Mouse (Mus musculus) T-helper 17 cell (primary cell): ENCODE measurements around the gene Mybbp1a.

Source experiments
- in situ Hi-C, 2 experiments: fragments of 300-600 bp; cut with MboI, MseI; formaldehyde crosslinking; loops; 1 replicate in 1 of 2; 2 replicates in 1 of 2; pipeline ENCODE4 v1.15.1; 2025; ENCODE audit warnings: high pct_unique_total_duplicates in 2 of 2

Gene Mybbp1a

GRCm38 (mm10) chr11:72411093-72411921 is 29.8 kb upstream of the Mybbp1a start, which contains the start of gene Smtnl2:
Smtnl2 (minus strand) TSS chr11:72411713.
- in situ Hi-C loops: loop anchor here in 1 of 2 experiments (25.0 kb wide), 1 partner anchor 174 kb away; no protein-coding TSS in a partner anchor

- in situ Hi-C loops: loop anchor here in 1 of 2 experiments (25.0 kb wide), 1 partner anchor 175 kb away; no protein-coding TSS in a partner anchor
These were observed 29.2 kb upstream of the Mybbp1a start for GRCm38 (mm10) chr11:72411945-72412344.

- in situ Hi-C loops: loop anchor here in 1 of 2 experiments (25.0 kb wide), 1 partner anchor 176 kb away; no protein-coding TSS in a partner anchor
These were observed 28.1 kb upstream of the Mybbp1a start for GRCm38 (mm10) chr11:72413016-72413415.

- in situ Hi-C loops: loop anchor here in 1 of 2 experiments (25.0 kb wide), 1 partner anchor 176 kb away; no protein-coding TSS in a partner anchor
These were observed 27.5 kb upstream of the Mybbp1a start for GRCm38 (mm10) chr11:72413601-72414190.

DNA sequence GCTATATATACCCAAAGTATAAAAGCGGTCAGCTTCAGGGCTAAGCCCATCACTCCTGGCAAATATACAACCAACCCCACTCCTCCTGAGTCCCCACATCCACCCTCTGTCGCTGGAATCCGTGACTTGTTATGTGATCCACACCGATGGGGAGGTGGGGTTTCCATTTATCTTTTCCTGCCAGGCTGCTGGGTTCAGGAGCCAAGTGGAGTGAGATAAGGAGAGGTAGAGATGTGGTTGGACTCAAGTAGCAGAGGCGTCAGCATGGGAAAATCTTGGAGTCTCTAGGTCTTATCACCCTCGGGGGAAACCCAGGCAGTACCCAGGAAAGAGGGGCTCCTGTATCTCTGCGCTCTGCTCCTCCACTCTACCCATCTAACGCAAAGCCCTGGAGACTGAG is 26.0 kb upstream of the Mybbp1a start:
- in situ Hi-C loops: loop anchor here in 1 of 2 experiments (25.0 kb wide), 1 partner anchor 178 kb away; no protein-coding TSS in a partner anchor

DNA sequence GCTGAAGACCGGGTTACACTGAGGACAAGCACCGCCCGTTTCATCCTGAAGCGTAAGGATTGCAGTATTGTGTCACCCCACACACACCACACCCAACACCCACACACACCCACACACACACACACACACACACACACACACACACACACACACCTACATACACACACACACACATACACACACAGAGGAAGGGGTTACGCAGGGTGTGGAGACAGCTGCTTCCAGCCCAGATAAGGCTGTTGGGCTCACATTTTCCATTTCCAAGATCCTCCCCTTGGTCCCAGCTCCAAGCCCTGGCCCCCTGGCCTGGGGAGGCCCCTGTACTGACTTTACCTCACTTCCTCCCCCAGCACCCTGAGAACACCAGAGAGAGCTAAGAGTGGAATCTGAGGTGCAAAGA is 24.5 kb upstream of the Mybbp1a start:
- in situ Hi-C loops: loop anchor here in 1 of 2 experiments (25.0 kb wide), 1 partner anchor 179 kb away; no protein-coding TSS in a partner anchor

DNA sequence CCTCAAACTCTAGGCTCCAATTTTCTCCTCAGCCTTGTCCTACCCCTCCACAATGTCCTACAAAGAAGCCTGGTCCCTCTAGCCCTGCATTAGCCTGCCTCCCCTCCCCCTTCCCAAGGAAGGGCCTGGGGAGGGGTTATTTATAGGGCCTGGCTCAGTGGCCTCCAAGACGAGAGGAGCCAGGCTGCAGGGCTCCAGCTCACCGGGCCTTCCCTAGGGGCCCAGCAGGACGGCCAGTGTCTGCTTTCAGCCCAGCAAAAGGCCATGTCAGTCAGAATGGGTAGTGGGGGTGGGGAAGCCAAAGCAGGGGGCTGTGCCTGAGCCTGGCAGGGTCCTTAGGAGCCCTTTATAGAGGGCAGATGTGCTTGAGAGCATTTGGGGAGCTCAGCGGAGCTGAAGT is 23.8 kb upstream of the Mybbp1a start:
- in situ Hi-C loops: loop anchor here in 1 of 2 experiments (25.0 kb wide), 1 partner anchor 180 kb away; no protein-coding TSS in a partner anchor

- in situ Hi-C loops: loop anchor here in 1 of 2 experiments (25.0 kb wide), 1 partner anchor 181 kb away; no protein-coding TSS in a partner anchor
These were observed 22.9 kb upstream of the Mybbp1a start for GRCm38 (mm10) chr11:72418227-72418626.

- in situ Hi-C loops: loop anchor here in 1 of 2 experiments (25.0 kb wide), 1 partner anchor 182 kb away; no protein-coding TSS in a partner anchor
These were observed 22.1 kb upstream of the Mybbp1a start for GRCm38 (mm10) chr11:72419006-72419405.

DNA sequence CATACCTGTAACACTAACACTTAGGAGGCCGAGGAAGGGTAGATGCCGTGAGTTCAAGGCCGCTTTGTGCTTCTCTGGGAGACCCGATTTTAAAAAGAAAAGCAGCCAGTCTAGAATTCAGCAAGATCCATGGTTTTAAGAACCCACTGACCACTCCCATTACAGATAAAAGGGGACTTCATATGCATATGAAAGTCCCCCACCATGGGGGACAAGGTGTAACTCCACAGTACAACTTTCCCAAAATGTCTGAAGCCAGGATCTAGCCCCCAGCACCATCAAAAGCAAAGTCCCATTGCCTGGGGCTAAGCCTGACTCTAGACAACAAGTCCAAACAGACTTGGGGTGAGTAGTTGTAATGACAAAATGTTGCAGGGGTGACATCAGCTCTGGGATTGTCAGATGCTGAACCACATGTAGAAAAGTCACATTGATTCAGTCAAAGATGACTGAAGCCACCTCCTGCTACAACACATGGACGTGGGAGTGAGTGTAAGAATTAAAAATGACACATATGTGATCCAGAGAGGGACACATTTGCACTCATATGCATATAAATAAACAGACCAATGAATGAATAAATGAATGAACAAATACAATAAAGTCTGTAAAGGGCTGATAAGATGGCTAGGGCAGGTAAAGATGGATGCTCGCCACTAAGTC is 20.6 kb upstream of the Mybbp1a start:
- in situ Hi-C loops: loop anchor here (5.0 to 25.0 kb wide), 3 partner anchors 63 to 186 kb away; no protein-coding TSS in a partner anchor

DNA sequence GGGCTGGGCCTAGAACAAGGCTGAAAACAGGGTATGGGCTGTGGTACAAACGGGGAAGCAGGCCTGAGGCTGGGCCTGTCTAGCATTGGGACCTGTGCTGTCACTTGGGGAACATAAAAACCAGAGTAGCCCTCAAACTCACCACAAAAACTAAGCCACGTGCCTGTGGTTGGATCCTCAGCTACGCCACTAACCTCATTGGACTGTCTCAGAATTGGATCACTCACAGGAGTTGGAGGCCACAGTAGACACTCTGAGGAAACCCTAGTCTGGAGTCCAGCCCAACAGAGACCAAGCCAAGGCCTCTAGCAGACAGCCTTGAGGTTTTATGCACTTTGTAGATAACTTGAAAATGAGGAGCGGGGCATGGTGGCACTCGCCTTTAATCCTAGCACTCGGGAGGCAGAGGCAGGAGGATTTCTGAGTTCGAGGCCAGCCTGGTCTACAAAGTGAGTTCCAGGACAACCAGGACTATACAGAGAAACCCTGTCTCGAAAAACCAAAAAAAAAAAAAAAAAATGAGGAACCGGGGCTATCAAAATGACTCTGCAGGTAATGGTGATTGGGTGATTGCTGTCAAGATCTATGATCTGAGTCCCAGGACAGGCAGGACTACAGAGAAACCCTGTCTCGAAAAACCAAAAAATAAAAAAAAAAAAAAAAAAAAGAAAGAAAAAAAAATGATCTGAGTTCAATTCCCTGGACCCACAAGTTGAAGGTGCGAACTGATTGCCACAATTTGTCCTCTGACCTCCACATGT is 19.5 kb upstream of the Mybbp1a start:
- in situ Hi-C loops: loop anchor here (5.0 to 25.0 kb wide), 3 partner anchors 64 to 187 kb away; no protein-coding TSS in a partner anchor

- in situ Hi-C loops: loop anchor here (5.0 to 25.0 kb wide), 3 partner anchors 66 to 189 kb away; no protein-coding TSS in a partner anchor
These were observed 17.5 kb upstream of the Mybbp1a start for GRCm38 (mm10) chr11:72423686-72424085.

DNA sequence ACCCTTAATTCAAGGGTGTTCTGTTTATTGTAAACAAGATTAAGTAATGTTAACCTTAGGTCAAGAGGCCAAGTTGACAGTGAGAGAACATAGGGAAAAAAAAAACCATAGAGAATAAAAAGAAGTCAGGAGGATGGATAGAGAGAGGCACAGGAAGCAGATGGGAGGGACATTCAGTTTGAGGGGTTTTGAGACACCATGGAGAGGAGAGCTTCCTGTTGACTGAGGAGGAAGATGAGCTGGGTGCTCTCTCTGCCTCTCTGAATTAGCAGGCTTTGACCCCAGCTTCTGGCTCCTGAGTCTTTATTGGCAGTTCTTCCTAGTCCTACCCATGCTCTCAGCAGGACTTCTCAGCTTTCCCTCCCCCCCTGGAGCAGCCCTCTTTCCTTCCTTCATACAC is 16.0 kb upstream of the Mybbp1a start:
- in situ Hi-C loops: loop anchor here (10.0 to 25.0 kb wide), 2 partner anchors 190 to 1413 kb away; partner anchors contain the start of genes Derl2 (in 1 of the 2), Dhx33 (in 1 of the 2) and Mis12 (in 1 of the 2)

- in situ Hi-C loops: loop anchor here (10.0 to 25.0 kb wide), 2 partner anchors 192 to 1415 kb away; partner anchors contain the start of genes Derl2 (in 1 of the 2), Dhx33 (in 1 of the 2) and Mis12 (in 1 of the 2)
These were observed 14.3 kb upstream of the Mybbp1a start for GRCm38 (mm10) chr11:72426884-72427283.

- in situ Hi-C loops: loop anchor here (10.0 to 25.0 kb wide), 2 partner anchors 194 to 1416 kb away; partner anchors contain the start of genes Derl2 (in 1 of the 2), Dhx33 (in 1 of the 2) and Mis12 (in 1 of the 2)
These were observed 12.5 kb upstream of the Mybbp1a start for GRCm38 (mm10) chr11:72428694-72429093.

- in situ Hi-C loops: loop anchor here (10.0 to 25.0 kb wide), 2 partner anchors 194 to 1417 kb away; partner anchors contain the start of genes Derl2 (in 1 of the 2), Dhx33 (in 1 of the 2) and Mis12 (in 1 of the 2)
These were observed 11.9 kb upstream of the Mybbp1a start for GRCm38 (mm10) chr11:72429288-72429690.

GRCm38 (mm10) chr11:72430311-72431068 is 10.7 kb upstream of the Mybbp1a start:
- in situ Hi-C loops: loop anchor here in 1 of 2 experiments (25.0 kb wide), 1 partner anchor 1418 kb away; the partner anchor contains the start of genes Derl2, Dhx33 and Mis12

- in situ Hi-C loops: loop anchor here (5.0 to 25.0 kb wide), 2 partner anchors 83 to 1423 kb away; partner anchors contain the start of genes Derl2 (in 1 of the 2), Dhx33 (in 1 of the 2) and Mis12 (in 1 of the 2)
These were observed 6.0 kb upstream of the Mybbp1a start, which contains the start of gene Ggt6 for GRCm38 (mm10) chr11:72434963-72435693. Ggt6 (plus strand) TSS chr11:72435526.
